ENCODE assay signal across 7 mouse cellular contexts in genomic region chr2:13010030-13010459, GRCm38 (mm10). TPM values are rescaled to one million over a fixed set of nuclear protein-coding genes. Genes with fewer than 3 reads are reported as not detected.
DNase-seq lines count a peak whose midpoint lies in the region; ATAC-seq and TF ChIP-seq lines count a peak whose summit lies in the region.

No protein-coding gene starts in this region.

- 1% methylated on average over 31 of the region's 31 CpGs for WGBS in heart, embryonic 14.5 days
- 2% methylated on average over 31 of the region's 31 CpGs for WGBS in neural tube, embryonic 13.5 days

- H3K9ac ChIP-seq in heart, embryonic 14.5 days (ENCODE audit: low read length): peak overlapping the region; percentile 73
- peak overlapping the region; percentile 70 for H3K9ac ChIP-seq in neural tube, embryonic 13.5 days

- TF ChIP-seq CTCF in cortical plate, adult 2 months (IDR thresholded peaks at IDR 0.05; ENCODE audit: extremely low read depth, insufficient read depth, low read length): no peak
- TF ChIP-seq CTCF in left cerebral cortex, adult 2 months (IDR thresholded peaks at IDR 0.05): no peak

- H3K27me3 ChIP-seq in heart, embryonic 14.5 days (ENCODE audit: control insufficient read depth, insufficient read depth, low read length): peaks cover 18% of the 10 kb centered on the region
- peaks cover 59% of the 10 kb centered on the region for H3K27me3 ChIP-seq in neural tube, embryonic 13.5 days

- no peaks in the 10 kb centered on the region for H3K36me3 ChIP-seq in heart, embryonic 14.5 days (ENCODE audit: control insufficient read depth, insufficient read depth, low read length)
- no peaks in the 10 kb centered on the region for H3K36me3 ChIP-seq in neural tube, embryonic 13.5 days

- no peaks in the 10 kb centered on the region for H3K9me3 ChIP-seq in heart, embryonic 14.5 days (ENCODE audit: control insufficient read depth, low read length)
- H3K9me3 ChIP-seq in neural tube, embryonic 13.5 days: no peaks in the 10 kb centered on the region

- peak overlapping the region; percentile 100 for H3K4me2 ChIP-seq in heart, embryonic 14.5 days (ENCODE audit: low read length)
- peak overlapping the region; percentile 99 for H3K4me2 ChIP-seq in neural tube, embryonic 13.5 days

- peak overlapping the region; percentile 90 for H3K27ac ChIP-seq in cortical plate, adult 2 months (ENCODE audit: insufficient read depth, low read length)
- H3K27ac ChIP-seq in heart, embryonic 14.5 days (replicated peaks in 1 of 2; ENCODE audit: control insufficient read depth in 1 of 2, insufficient read depth in 1 of 2, low read depth in 2 of 2, low read length in 2 of 2): no peak overlapping the region
- H3K27ac ChIP-seq in left cerebral cortex, adult 2 months: peak overlapping the region; percentile 92
- peak overlapping the region; percentile 35; the same call in 1 of the 2 replicates for H3K27ac ChIP-seq in neural tube, embryonic 13.5 days (replicated peaks)

- peak; percentile 19 to 43 for DNase-seq in layer of hippocampus, postnatal 10 days (ENCODE audit: low spot score in 2 of 2)
- DNase-seq in layer of hippocampus, adult 9-10 months (ENCODE audit: low spot score): no peak
- peak; percentile 17 to 35 for DNase-seq in left cerebral cortex, adult 2 months (ENCODE audit: extremely low spot score in 1 of 2, low spot score in 2 of 2)
- no peak for DNase-seq in urinary bladder, postnatal 36 days (ENCODE audit: low spot score in 2 of 2)

- no peak for TF ChIP-seq POLR2A in cortical plate, adult 2 months (IDR thresholded peaks at IDR 0.05; ENCODE audit: extremely low read depth, insufficient read depth, low read length)

- H3K4me1 ChIP-seq in cortical plate, adult 2 months (ENCODE audit: control insufficient read depth, insufficient read depth, low read length): no peaks in the 10 kb centered on the region; the same call in 1 of the 2 replicates
- peaks cover 11 to 16% of the 10 kb centered on the region in 2 experiments for H3K4me1 ChIP-seq in heart, embryonic 14.5 days (ENCODE audit: control insufficient read depth in 2 of 2, insufficient read depth in 2 of 2, low read length in 2 of 2)
- H3K4me1 ChIP-seq in neural tube, embryonic 13.5 days (replicated peaks): peaks cover 29% of the 10 kb centered on the region

- H3K4me3 ChIP-seq in cortical plate, adult 2 months (ENCODE audit: insufficient read depth, low read length): peak overlapping the region; percentile 98
- peak overlapping the region; percentile 52 to 64 for H3K4me3 ChIP-seq in heart, embryonic 14.5 days (ENCODE audit: control insufficient read depth in 1 of 2, insufficient read depth in 1 of 2, low read depth in 1 of 2, low read length in 2 of 2)
- peak overlapping the region; percentile 79 for H3K4me3 ChIP-seq in left cerebral cortex, adult 2 months
- peak overlapping the region; percentile 54 for H3K4me3 ChIP-seq in neural tube, embryonic 13.5 days

- ATAC-seq in heart, embryonic 14.5 days (ENCODE audit: insufficient number of reproducible peaks, insufficient read depth, low FRiP score, low read depth): peak; percentile 23; the same call in 1 of the 2 replicates
- peak; percentile 51 for ATAC-seq in neural tube, embryonic 13.5 days (ENCODE audit: low read depth)

- intact Hi-C loops in left cerebral cortex, adult 2 months (cut with DNase I): loop anchor here (2.0 to 5.0 kb wide), 3 partner anchors 179 to 231 kb away; no protein-coding TSS in a partner anchor

RNA-seq across cellular contexts. Expression of gene C1ql3, which starts 1.6 kb away (rescaled TPM):
- 10 to 100 TPM; 67.2 to 72.7 TPM for total RNA-seq in layer of hippocampus, postnatal 10 days (2021)
- 38.3 and 47.1 TPM in 2 replicates for polyA plus RNA-seq in cortical plate, adult 2 months (2012; rRNA removed)
- polyA plus RNA-seq in heart, embryonic 14.5 days (2014; fragmentation: Nextera tagmentation; extraction: Ambion mirVana): 1.5 and 1.8 TPM in 2 replicates
- total RNA-seq in left cerebral cortex, adult 2 months (2021): 100 to 1,000 TPM; 112 to 137 TPM
- polyA plus RNA-seq in neural tube, embryonic 13.5 days (2015; fragmentation: Nextera tagmentation; extraction: Ambion mirVana): 2.8 and 3.6 TPM in 2 replicates

Comparison
In these comparisons a context has a peak if more than half of its experiments do, and no peak if none do; other contexts are left out.
1. DNase-seq: peak in layer of hippocampus, postnatal 10 days (2 of 2) and left cerebral cortex, adult 2 months (2 of 2); none in layer of hippocampus, adult 9-10 months (single experiment) and urinary bladder, postnatal 36 days (0 of 2).
2. H3K27ac ChIP-seq: peak in cortical plate, adult 2 months (single experiment), left cerebral cortex, adult 2 months (single experiment) and neural tube, embryonic 13.5 days (single experiment); none in heart, embryonic 14.5 days (0 of 2).
3. Peak in every context shown above with its lines, with median percentiles within 50 percentile points of each other: H3K4me3 ChIP-seq.